Mouse (Mus musculus): ENCODE data around the gene Tns1.

- TF ChIP-seq EP300 (optimal IDR thresholded peaks at IDR 0.05): no peak
- no peak for TF ChIP-seq CTCF (IDR thresholded peaks at IDR 0.05; ENCODE audit: low read depth)
Observed at GRCm38 (mm10) chr1:74092242-74092641, 32.0 kb downstream of the Tns1 start.
